Mouse (Mus musculus): ENCODE measurements around the gene Smim14. TPM values are rescaled to one million over a fixed set of nuclear protein-coding genes. Genes with fewer than 3 reads are reported as not detected.

Gene Smim14
- polyA plus RNA-seq, 1 experiment from 2014 or later, result 57.8 TPM

DNA sequence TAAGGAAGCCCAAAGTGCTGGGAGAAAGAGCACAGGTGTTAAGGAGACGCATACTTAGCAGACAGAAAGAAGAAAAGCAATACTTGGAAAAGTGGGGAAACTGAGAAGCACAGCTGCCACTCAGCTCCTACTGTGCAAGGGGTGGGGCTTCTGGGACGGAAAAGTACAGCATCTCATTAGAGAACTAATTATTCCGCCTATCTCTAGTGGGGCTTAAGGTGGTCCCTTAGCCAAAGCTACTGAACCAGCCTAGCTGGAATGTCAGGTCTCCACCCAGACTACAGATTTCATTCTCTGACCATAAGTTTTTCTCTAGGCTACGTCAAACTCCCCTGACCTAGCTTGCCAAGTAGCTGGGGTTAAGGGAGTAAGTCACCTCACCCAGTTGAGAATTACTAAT is 2.5 kb downstream of the Smim14 start:
- Histone ChIP-seq H3K9me3 (replicated peaks; ENCODE audit: control insufficient read depth, low read length) (no peaks in the 10 kb centered on the region), H3K4me3 (ENCODE audit: low read depth, low read length) (no peak overlapping the region), H3K4me2 (ENCODE audit: low read depth, low read length) (no peak overlapping the region), H3K9ac (ENCODE audit: low read depth, low read length) (no peak overlapping the region), H3K27ac (ENCODE audit: low read length) (no peak overlapping the region), H3K27me3 (ENCODE audit: control insufficient read depth, insufficient read depth, low read depth, low read length) (no peaks in the 10 kb centered on the region), H3K36me3 (ENCODE audit: control insufficient read depth, insufficient read depth) (no peaks in the 10 kb centered on the region), H3K4me1 (ENCODE audit: control insufficient read depth, low read depth, low read length) (peaks cover 11% of the 10 kb centered on the region)
- ATAC-seq (ENCODE audit: low read depth), result no peak
- WGBS (ENCODE audit: insufficient replicate concordance), result 68% methylated on average over 4 of the region's 4 CpGs

DNA sequence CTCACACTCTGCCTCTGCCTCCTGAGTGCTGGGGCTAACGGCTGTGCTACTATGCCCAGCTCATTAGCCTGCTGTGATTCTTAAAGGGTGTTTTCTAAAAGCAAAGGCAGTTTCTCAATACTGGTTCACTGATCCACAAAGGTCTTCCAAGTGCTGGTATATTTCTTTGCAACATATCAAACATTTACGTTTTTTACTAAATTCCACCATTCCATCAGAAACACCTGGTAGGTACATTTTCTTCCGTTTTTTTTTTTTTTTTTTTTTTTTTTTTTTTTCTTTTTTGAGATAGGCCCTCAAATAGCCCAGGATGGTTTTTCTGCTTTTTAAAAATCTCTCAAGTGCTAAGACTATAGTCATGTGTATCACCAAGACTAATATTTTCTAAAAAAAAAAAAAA is 5.7 kb downstream of the Smim14 start:
- WGBS (ENCODE audit: insufficient replicate concordance), result 58% methylated on average over 3 of the region's 3 CpGs
- Histone ChIP-seq H3K4me1 (ENCODE audit: control insufficient read depth, low read depth, low read length) (peaks cover 1% of the 10 kb centered on the region), H3K4me2 (ENCODE audit: low read depth, low read length) (no peak overlapping the region), H3K9me3 (replicated peaks; ENCODE audit: control insufficient read depth, low read length) (no peaks in the 10 kb centered on the region), H3K27me3 (ENCODE audit: control insufficient read depth, insufficient read depth, low read depth, low read length) (no peaks in the 10 kb centered on the region), H3K27ac (ENCODE audit: low read length) (no peak overlapping the region), H3K9ac (ENCODE audit: low read depth, low read length) (no peak overlapping the region), H3K36me3 (ENCODE audit: control insufficient read depth, insufficient read depth) (no peaks in the 10 kb centered on the region), H3K4me3 (ENCODE audit: low read depth, low read length) (no peak overlapping the region)
- ATAC-seq (ENCODE audit: low read depth), result no peak

DNA sequence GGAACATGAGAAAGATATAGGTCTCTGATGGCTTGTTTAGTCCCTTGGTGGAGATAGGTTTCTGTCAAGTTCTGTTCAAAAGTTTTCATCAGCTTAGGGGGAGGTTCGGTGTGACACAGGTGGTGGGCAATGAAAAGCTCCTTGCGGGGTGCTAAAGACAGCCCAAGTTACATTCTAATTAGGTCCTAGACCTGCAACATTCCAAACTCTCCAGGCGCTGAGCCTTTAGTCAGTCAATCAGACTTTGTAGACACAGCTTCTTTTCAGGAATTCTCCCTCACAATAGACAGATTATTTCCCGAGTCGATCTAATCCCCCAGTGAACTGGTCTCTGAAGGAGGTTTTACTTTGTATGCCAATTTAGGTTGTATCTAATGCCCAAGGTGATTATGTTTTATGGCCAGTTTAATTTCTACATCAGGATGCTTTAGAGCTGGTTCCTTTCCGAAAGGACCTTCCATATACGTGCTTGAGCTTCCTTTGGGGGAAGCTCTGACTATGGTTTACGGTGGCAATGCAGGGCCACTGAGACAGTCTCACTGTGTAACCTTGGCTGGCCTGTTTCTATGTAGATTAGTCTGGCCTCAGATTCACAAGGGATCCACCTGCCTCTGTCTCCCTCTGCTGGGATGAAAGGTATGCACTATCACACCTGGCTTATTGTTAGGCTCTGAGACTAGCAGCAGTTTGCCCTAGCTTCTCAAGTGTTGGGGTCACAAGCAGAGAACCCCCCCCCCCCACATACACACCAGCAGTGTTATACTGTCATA is 11.1 kb downstream of the Smim14 start:
- 44% methylated on average over 8 of the region's 8 CpGs for WGBS (ENCODE audit: insufficient replicate concordance)
- ATAC-seq (ENCODE audit: low read depth), result no peak
- H3K27me3 ChIP-seq (ENCODE audit: control insufficient read depth, insufficient read depth, low read depth, low read length), result no peaks in the 10 kb centered on the region
- no peak overlapping the region for H3K4me2 ChIP-seq (ENCODE audit: low read depth, low read length)
- no peak overlapping the region for H3K27ac ChIP-seq (ENCODE audit: low read length)
- no peaks in the 10 kb centered on the region for H3K4me1 ChIP-seq (ENCODE audit: control insufficient read depth, low read depth, low read length)
- no peak overlapping the region for H3K9ac ChIP-seq (ENCODE audit: low read depth, low read length)
- H3K9me3 ChIP-seq (replicated peaks; ENCODE audit: control insufficient read depth, low read length), result no peaks in the 10 kb centered on the region
- H3K36me3 ChIP-seq (ENCODE audit: control insufficient read depth, insufficient read depth), result no peaks in the 10 kb centered on the region
- no peak overlapping the region for H3K4me3 ChIP-seq (ENCODE audit: low read depth, low read length)

DNA sequence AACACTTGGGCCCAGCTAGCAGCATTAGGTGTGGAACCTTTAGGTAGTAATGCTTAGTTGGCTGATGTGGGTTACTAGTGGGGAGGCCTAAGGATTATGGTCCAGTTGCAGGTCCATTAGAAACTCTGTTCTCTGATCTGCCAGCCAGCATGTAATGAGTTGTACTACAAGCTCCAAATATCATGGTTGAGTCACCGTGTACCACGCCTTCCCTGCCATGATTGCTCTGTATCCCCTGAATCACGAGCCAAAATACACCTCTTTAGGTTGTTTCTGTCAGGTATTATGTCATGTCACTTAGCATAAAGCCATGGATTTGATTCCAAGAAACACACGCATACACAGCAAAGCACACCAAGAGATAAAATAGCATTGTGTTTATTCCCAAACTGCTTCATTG is 12.2 kb downstream of the Smim14 start:
- Histone ChIP-seq H3K9me3 (replicated peaks; ENCODE audit: control insufficient read depth, low read length) (no peaks in the 10 kb centered on the region), H3K9ac (ENCODE audit: low read depth, low read length) (no peak overlapping the region), H3K27me3 (ENCODE audit: control insufficient read depth, insufficient read depth, low read depth, low read length) (no peaks in the 10 kb centered on the region), H3K4me1 (ENCODE audit: control insufficient read depth, low read depth, low read length) (no peaks in the 10 kb centered on the region), H3K36me3 (ENCODE audit: control insufficient read depth, insufficient read depth) (no peaks in the 10 kb centered on the region), H3K4me3 (ENCODE audit: low read depth, low read length) (no peak overlapping the region), H3K27ac (ENCODE audit: low read length) (no peak overlapping the region), H3K4me2 (ENCODE audit: low read depth, low read length) (no peak overlapping the region)
- 70% methylated on average over 4 of the region's 4 CpGs for WGBS (ENCODE audit: insufficient replicate concordance)
- ATAC-seq (ENCODE audit: low read depth), result no peak

DNA sequence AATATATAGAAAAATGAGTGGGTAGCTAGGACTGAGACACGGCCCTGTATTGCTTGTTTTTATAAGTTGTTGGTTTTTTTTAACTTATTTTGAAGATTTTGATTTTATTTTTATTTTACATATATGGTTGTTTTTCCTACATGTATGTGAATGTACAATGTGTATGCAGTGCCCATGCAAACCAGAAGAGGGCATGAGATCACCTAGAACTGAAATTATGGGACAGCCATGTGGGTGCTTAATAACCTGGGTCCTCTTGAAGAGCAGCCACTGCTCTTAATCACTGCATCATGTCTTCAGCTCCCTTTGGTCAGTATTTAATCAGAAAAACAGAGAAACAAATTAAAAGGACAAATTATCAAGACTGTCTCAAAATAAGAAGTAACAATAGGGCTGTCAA is 15.2 kb downstream of the Smim14 start:
- Histone ChIP-seq H3K27me3 (ENCODE audit: control insufficient read depth, insufficient read depth, low read depth, low read length) (no peaks in the 10 kb centered on the region), H3K36me3 (ENCODE audit: control insufficient read depth, insufficient read depth) (no peaks in the 10 kb centered on the region), H3K9me3 (replicated peaks; ENCODE audit: control insufficient read depth, low read length) (no peaks in the 10 kb centered on the region), H3K4me2 (ENCODE audit: low read depth, low read length) (no peak overlapping the region), H3K9ac (ENCODE audit: low read depth, low read length) (no peak overlapping the region), H3K4me3 (ENCODE audit: low read depth, low read length) (no peak overlapping the region), H3K4me1 (ENCODE audit: control insufficient read depth, low read depth, low read length) (no peaks in the 10 kb centered on the region), H3K27ac (ENCODE audit: low read length) (no peak overlapping the region)
- no peak for ATAC-seq (ENCODE audit: low read depth)
- 48% methylated on average over 1 of the region's 1 CpGs for WGBS (ENCODE audit: insufficient replicate concordance)

DNA sequence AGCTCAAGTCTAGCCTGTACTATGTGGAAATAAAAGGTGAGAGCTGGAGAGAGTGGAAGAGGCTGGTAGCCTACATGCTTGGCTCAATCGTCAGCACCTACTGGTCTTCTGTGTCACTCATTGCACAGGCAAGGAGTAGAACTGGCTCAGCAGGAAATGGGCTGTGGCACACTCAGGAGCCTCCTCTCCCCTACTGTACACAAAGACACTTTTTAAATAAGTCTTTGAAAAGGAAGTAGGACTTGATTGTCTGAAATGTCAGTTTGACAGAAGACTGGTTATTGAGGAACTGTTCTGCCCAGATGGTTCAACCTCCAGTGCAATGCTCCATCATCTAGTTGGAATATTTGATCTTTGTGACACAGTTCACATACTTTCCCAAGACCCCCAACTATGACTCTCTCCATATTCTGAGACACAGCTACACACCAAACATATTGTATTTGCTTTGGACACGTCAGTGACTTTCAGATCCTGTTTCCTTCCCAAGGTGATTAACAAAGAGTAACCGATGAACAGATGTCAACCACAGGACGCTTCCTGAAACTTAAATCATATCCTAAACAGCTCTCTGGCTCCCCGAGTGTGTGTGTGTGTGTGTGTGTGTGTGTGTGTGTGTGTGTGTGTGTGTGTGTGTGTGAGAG is 22.2 kb downstream of the Smim14 start:
- Histone ChIP-seq H3K9ac (ENCODE audit: low read depth, low read length) (no peak overlapping the region), H3K4me3 (ENCODE audit: low read depth, low read length) (no peak overlapping the region), H3K27ac (ENCODE audit: low read length) (no peak overlapping the region), H3K27me3 (ENCODE audit: control insufficient read depth, insufficient read depth, low read depth, low read length) (no peaks in the 10 kb centered on the region), H3K4me1 (ENCODE audit: control insufficient read depth, low read depth, low read length) (no peaks in the 10 kb centered on the region), H3K4me2 (ENCODE audit: low read depth, low read length) (no peak overlapping the region), H3K9me3 (replicated peaks; ENCODE audit: control insufficient read depth, low read length) (no peaks in the 10 kb centered on the region), H3K36me3 (ENCODE audit: control insufficient read depth, insufficient read depth) (no peaks in the 10 kb centered on the region)
- ATAC-seq (ENCODE audit: low read depth), result no peak
- WGBS (ENCODE audit: insufficient replicate concordance), result 12% methylated on average over 5 of the region's 5 CpGs

DNA sequence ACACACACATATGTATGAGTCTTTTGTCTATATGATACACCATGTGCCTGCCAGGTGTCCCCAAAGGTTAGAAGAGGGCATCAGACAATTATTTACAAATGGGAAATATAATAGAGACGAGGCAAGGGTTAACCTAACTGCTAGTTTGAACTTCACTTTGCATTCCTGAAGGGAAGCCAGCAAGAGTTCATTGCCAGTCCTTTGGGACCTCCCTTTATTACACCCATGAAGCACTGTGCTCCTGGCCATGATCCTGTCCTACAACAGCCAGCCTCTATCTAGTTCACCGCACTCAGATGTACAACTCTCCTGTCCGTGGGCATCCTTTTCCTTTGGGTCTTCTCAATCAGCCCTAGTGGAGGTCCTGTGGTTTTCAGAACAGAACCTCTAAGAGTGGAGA is 23.5 kb downstream of the Smim14 start:
- H3K27me3 ChIP-seq (ENCODE audit: control insufficient read depth, insufficient read depth, low read depth, low read length), result no peaks in the 10 kb centered on the region
- WGBS (ENCODE audit: insufficient replicate concordance), result 49% methylated on average over 3 of the region's 3 CpGs
- H3K27ac ChIP-seq (ENCODE audit: low read length), result no peak overlapping the region
- no peaks in the 10 kb centered on the region for H3K4me1 ChIP-seq (ENCODE audit: control insufficient read depth, low read depth, low read length)
- no peaks in the 10 kb centered on the region for H3K36me3 ChIP-seq (ENCODE audit: control insufficient read depth, insufficient read depth)
- ATAC-seq (ENCODE audit: low read depth), result no peak
- no peak overlapping the region for H3K4me2 ChIP-seq (ENCODE audit: low read depth, low read length)
- no peak overlapping the region for H3K9ac ChIP-seq (ENCODE audit: low read depth, low read length)
- H3K9me3 ChIP-seq (replicated peaks; ENCODE audit: control insufficient read depth, low read length), result no peaks in the 10 kb centered on the region
- no peak overlapping the region for H3K4me3 ChIP-seq (ENCODE audit: low read depth, low read length)

DNA sequence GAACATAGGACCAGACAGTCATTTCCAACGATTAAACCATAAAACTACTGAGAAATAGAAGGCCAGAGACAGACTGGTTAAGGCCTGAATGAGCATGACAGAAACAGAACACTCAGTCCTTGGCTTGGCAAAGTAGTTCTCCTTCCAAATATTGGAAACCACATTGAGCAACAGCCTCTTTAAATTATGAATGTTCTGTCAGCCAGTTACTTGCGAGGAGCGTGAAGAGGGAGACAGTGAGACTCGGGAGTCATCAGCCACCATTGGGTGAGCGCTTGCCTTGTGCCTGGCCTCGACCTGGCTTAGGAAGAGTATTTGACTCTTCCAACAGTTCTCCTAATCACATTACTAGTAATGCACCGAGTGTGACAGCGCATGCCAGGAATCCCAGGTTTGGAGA is 28.6 kb downstream of the Smim14 start:
- Histone ChIP-seq H3K27me3 (ENCODE audit: control insufficient read depth, insufficient read depth, low read depth, low read length) (no peaks in the 10 kb centered on the region), H3K4me3 (ENCODE audit: low read depth, low read length) (no peak overlapping the region), H3K9me3 (replicated peaks; ENCODE audit: control insufficient read depth, low read length) (no peaks in the 10 kb centered on the region), H3K27ac (ENCODE audit: low read length) (no peak overlapping the region), H3K4me2 (ENCODE audit: low read depth, low read length) (no peak overlapping the region), H3K36me3 (ENCODE audit: control insufficient read depth, insufficient read depth) (no peaks in the 10 kb centered on the region), H3K9ac (ENCODE audit: low read depth, low read length) (no peak overlapping the region), H3K4me1 (ENCODE audit: control insufficient read depth, low read depth, low read length) (no peaks in the 10 kb centered on the region)
- 71% methylated on average over 8 of the region's 8 CpGs for WGBS (ENCODE audit: insufficient replicate concordance)
- ATAC-seq (ENCODE audit: low read depth), result no peak

DNA sequence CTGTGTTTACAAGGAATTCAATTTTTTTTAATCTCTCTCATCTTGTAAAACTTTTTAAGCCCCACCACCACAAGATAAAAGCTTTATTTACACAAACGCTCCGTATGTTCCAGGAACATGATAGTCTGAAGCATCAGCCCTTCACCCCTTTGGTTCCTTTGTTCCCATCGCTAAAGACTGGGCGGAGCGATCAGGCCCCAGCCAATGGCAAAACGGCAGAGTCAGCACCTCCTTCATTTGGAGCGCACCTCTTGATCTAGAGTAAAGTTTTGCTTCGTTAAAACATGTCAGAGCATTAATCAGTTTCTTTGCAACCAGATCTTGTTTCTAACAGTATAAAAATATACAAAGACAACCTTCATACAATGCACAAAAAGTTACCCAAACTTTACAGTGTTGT is 31.2 kb downstream of the Smim14 start:
- Histone ChIP-seq H3K27ac (ENCODE audit: low read length) (no peak overlapping the region), H3K27me3 (ENCODE audit: control insufficient read depth, insufficient read depth, low read depth, low read length) (no peaks in the 10 kb centered on the region), H3K36me3 (ENCODE audit: control insufficient read depth, insufficient read depth) (no peaks in the 10 kb centered on the region), H3K4me1 (ENCODE audit: control insufficient read depth, low read depth, low read length) (no peaks in the 10 kb centered on the region), H3K9ac (ENCODE audit: low read depth, low read length) (no peak overlapping the region), H3K4me2 (ENCODE audit: low read depth, low read length) (peak overlapping the region; percentile 25), H3K9me3 (replicated peaks; ENCODE audit: control insufficient read depth, low read length) (no peaks in the 10 kb centered on the region), H3K4me3 (ENCODE audit: low read depth, low read length) (no peak overlapping the region)
- no peak for ATAC-seq (ENCODE audit: low read depth)
- 13% methylated on average over 8 of the region's 8 CpGs for WGBS (ENCODE audit: insufficient replicate concordance)

Measured in liver, embryonic 16.5 days (tissue).